Mouse (Mus musculus): Measurements from ENCODE around the gene Nmur1.
"Not testable (repeated sequence)": the region's sequence is repeated elsewhere in the genome, so short reads cannot be mapped to it uniquely, and the experiment has no call there.

Gene Nmur1

DNA sequence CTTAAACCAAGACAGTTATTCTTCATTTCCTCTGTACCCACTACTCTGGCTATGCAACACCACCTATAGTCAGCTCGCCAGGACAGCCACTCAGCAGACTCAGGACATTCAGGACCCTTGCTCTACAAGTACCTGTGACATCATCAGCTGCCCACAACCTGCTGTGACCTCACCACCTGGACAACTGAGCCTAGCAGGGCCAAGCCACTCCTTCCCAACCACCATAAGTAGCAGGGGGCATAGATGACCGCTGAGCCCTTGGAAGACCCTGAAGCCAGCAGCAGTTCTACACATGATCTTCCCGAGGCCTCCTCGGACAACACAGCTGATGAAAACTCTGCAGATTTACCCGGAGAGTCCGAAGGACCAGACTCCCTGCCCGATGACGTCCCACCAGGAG is at the start of gene Nmur1, which contains the start of gene Tex44:
Nmur1 (minus strand) TSS at position 101 of the 400 bp plus-strand sequence.
Tex44 (plus strand) TSS at position 202 of the 400 bp plus-strand sequence.
- no peak for DNase-seq (ENCODE audit: low read depth, low spot score)

DNA sequence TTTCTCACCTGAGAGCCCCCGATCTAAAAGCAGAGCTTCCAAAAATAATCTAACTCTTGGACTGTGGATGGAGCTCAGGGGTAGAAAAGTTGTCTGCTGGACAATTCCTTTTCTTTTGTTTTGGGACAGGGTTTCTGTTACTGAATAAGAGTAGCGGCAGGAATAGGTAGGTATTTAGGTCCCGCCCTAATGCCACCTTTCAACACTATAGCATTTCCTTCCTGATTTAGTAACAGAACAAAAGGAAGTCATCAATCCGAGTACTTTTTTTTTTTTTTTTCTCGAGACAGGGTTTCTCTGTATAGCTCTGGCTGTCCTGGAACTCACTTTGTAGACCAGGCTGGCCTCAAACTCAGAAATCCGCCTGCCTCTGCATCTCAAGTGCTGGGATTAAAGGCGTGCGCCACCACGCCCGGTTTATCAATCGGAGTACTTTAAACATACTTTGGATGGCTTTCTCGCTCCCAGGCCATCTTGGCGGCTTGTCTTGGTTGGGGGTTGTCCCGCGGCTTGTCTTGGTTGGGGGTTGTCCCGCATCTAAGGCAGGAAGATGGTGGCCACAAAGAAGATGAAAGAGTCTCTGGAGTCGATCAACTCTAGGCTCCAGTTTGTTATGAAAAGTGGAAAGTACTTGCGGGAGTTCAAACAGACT is 47.2 kb upstream of the Nmur1 start:
- no peak for DNase-seq (ENCODE audit: low read depth, low spot score)

DNA sequence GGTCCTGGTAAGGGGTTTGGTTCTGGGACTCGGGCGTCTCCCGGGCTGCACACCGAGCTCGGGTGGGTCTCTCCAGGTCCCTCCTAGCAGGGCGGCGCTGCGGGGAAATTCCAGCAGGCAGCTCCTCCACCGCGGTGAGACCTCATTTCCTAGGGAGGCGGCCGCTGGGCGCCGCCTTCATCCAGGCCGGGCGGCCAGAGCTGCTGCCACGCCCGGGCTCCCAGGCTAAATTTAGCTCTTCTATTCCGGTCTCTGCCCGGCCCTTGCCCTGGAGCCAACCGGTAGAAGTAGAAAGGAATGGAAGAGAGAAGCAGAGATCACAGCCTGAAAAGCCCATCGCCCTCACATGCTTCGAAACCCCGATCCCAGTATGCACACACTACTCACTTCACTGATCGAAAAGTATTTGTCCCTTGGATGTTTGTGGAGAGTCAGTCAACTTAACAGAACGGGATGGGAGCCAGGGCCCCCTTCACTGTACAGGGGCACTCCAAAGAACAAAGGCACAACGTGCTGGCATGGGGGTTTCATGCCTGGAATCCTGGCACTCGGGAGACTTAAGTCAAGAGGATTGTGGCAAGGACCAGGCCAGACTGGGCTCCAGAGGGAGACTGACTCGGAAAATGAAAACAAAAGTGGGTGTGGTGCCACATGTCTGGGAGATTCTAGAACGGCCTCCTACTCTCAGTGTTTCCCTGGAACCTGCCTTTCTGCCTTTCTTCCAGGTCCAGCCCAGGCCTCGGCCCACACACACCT is 46.3 kb upstream of the Nmur1 start:
- DNase-seq (ENCODE audit: low read depth, low spot score): no peak

DNA sequence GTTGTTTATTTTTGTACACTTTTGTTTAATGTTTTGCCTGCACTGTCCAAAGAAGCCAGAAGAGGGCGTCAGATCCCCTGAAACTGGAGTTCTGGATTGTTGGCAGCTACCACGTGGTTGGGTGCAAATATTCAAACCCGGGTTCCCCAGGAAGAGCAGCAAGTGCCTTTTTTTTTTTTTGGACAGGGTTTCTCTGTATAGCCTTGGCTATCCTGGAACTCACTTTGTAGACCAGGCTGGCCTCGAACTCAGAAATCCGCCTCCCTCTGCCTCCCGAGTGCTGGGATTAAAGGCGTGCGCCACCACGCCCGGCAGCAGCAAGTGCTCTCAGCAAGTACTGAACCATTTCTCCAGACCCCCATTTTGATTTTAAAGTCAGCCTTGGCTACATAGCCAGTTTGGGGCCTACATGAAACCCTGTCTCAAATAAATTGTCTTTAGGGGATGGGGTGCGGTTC is 45.5 kb upstream of the Nmur1 start:
- DNase-seq (ENCODE audit: low read depth, low spot score): not testable (repeated sequence)

DNA sequence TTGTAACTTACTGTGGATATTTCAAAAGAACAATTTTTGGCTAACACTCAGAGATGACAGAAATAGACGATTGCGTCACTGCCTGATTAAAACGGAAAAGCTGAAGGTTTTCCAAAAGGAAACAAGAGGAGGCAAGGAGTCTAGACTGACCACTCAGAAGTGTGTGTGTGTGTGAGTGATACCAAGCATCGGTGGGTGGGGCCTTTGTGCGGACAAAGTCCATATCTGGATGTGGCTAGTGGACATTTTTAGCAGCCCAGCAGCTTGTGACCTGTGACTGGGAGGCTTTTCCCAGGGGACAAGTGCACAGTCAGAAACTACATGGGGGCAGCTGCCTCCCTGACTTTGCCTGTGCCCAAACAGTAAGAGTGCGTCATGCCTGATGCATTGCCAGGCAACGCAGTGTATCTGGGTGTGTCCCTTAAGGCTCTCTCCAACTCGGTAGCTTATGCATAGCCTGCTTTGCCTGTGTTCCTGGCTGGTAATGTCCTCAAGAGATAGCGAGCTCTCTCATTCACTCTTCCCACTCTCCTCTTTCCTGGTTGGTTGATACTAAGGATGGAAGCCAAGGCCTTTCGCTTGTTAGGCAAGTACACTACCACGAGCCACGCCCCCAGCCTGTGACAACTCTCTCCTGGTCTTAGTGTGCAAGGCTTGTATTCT is 44.6 kb upstream of the Nmur1 start:
- DNase-seq (ENCODE audit: low read depth, low spot score): no peak

DNA sequence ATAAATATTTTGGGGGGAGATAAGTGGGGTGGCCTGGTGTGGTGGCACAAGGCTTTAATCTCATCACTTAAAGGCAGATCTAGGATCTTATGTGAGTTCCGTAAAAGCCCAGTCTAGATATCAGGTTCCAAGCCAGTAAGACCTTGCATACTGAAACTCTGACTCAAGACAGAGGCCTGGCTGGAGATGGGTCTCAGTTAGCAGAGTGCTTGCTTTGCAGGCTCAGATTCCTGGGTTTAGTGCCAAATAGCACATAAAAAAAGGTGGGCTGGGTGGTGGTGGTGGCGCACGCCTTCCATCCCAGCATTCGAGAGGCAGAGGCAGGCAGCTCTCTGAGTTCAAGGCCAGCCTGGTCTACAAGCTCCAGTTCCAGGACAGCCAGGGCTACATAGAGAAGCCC is 43.8 kb upstream of the Nmur1 start:
- no peak for DNase-seq (ENCODE audit: low read depth, low spot score)

DNA sequence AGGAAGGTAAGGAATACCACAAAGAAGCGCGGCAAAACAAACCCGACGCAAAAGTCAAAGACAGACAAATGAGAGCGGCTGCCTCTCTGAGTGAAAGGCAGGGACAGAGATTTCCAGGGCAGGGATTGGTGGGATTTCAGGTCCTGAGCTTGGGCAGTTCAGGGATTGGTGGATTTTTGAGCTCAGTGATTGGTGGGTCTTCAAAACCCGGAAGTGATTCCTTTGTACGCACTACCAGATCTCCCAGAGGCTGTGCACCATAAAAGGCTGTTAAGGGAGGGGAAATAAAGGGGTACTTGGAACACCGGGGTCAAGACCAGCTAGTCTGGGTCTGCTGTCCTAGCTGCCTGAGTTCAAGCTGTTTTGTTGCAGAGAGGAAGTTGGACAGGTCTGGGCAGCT is 41.4 kb upstream of the Nmur1 start:
- DNase-seq (ENCODE audit: low read depth, low spot score): no peak

DNA sequence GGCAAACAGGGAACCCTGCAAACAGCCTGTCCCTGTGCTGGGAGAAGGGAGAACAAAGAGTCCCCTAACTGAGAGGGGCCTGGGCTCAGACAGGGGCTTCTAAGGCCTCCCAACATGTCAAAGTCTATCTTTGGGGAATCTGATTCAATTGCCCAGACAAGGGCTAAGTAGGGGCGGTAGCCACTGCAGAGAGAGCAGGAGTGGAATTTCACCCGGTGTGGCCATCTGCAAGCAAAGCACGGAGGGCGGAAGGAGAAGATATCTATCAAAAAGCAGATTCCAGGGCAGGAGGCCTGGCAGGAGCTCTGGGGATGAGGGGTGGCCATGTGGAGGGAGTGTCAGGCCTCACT is 38.8 kb upstream of the Nmur1 start:
- no peak for DNase-seq (ENCODE audit: low read depth, low spot score)

DNA sequence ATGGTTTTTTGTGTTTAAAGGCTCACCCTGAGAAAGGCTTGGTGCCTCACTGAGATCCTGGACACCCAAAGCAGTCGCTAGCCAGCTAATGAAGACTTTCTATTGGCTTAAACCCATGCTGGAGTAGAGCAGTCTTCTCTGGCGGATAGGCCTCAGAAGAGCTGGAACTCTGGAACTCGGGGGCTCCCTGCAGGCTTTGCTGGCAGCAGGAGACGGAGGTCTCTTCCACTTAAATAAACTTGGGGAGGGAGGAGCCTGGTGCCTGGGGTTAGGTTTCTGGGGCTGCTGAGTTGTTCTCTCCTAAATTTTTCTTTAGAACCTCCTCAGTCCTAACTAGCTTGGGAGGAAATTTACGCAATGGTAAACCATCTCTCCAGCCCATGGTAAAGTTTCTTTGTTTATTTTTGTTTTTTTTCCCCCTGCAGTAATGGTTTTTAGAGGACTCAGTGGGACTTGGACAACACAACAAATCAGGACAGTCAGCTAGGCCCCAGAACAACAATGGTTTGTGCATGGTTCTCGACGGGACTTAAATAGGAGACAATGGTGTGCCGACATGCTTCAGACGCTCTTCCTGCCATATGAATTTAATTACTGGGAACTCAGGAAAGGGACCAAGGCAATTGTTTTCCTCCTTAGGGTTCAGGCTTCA is 38.3 kb upstream of the Nmur1 start:
- no peak for DNase-seq (ENCODE audit: low read depth, low spot score)

DNA sequence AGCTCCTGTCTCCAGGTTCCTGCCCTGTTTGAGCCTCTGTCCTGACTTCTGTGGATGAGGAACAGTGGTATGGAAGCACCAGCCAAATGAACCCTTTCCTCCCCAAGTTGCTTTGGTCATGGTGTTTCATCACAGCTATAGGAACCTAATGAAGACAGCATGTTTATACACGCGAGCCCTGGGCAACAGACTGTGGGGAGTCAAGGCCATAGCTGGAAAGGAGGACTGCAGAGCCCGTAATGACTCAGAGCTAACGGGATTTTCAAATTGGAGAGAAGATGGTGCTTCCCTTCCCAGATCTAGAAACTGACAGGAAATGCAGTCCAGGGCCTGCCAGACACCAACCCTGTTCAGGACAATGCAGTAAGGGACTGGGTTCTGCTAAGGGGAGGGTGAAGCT is 33.3 kb upstream of the Nmur1 start:
- DNase-seq (ENCODE audit: low read depth, low spot score): no peak

DNA sequence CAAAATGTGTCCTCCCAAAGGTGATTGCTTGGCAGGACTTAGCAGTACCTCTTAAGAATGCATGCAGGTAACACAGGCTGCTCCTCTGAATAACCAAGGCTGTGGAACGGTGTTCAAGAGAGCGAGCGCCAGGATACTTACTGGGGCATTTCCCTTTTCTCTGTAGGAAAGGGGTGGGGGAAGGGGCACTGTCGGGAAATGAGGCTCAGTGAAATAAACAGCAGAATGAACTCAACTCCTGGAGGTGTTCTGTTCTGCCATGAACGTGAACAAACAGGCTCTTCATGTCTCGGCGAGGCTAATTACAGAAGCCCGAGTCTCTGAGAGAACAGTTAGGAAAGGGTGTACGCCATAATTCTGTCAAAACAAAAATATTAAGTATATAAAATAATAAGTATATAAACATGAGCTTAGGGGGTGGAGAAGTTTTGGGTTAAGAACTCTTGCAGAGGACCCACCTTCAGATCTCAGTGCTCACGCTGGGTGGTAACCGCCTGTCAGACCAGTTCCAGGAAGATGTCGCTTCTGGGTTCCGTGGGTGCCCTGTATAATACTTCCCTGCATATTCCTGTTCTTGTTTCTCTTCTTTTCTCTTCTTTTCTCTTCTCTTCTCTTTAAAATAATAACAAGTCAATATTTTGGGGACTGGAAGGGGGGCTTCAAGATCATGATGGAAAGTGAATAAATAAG is 31.0 kb upstream of the Nmur1 start:
- DNase-seq (ENCODE audit: low read depth, low spot score): no peak

DNA sequence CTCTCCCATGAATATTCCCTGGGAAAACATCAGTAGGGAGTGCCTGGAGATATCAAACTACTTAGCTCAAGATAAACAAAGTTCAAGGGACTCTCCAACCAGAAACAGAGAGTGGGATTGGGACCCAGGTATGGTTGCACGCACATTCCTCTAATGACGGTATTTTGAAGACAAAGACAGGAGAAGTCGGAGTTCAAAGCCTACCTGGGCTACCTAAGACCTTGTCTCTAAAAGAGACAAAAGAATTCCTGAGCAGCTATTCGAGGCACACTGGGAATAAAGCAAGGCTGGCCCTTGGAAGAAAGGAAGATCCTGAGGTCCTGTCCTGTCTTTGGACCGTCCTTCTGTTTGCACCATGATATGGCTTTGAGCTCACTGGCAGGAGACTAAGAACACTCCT is 26.7 kb upstream of the Nmur1 start:
- DNase-seq (ENCODE audit: low read depth, low spot score): no peak

DNA sequence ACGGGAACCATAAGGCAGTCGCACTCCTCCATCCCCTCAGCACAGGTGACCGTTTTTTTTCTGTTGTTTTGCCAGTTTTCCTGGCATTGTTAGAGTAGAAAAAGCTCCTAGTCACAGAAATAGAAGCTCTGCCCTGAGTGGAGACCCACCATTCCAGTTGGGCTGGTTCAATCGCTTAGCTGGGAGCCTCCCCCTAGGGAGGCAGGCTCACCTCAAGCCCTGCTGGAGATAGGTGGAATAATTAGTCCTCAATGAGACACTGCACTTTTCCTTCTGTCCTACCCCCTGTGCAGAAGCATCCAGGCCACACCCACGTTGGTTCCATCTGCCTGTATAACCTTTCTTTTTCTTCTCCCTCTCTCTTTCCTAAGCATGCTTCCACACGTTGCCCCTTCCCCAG is 23.9 kb upstream of the Nmur1 start:
- DNase-seq (ENCODE audit: low read depth, low spot score): no peak

DNA sequence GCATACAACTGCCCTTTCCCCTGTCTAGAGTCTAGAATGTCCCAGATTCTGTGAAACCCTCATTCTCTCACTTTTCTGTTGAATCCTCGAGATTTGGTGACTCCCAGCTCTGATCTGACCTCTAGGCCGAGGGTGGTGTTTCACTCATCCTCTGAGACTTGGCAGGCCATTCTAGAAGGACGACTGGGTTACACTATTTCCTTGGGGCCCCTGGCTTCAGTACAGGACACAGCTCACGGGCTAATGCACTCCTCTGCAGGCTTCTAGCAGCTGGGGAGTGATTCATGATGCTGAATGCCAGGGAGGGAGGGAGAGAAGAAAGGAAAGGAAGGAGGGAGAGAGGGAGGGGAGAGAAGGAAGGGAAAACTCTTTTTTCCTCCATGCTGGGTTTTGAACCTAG is 22.2 kb upstream of the Nmur1 start:
- DNase-seq (ENCODE audit: low read depth, low spot score): no peak

DNA sequence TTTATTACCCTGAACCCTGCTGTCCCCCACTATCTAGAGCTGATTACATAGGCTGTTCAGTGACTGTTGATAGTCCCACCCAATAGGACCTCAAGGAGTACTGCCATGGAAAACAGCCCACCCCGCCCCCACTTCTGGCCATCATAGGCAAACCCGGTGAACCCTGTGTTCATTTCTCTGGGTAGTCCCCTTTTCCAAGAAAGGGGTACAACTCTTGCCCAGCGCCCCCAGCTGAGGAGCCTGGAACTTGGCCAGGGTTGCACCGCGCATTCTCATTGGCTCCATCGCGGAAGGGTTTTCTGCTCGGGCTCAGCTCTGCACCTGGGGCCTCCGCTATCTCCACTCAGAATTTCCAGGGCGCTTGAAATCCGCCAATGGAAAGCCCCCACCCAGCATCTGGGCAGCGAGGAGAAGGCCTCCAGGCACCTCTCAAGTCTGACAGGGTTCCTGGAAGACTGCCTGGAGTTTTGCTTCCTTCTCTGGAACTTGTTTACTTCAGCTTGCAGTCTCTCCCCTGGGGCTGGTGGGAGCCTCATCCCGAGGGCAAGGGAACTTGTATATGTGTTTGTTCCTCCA is 21.7 kb upstream of the Nmur1 start:
- no peak for DNase-seq (ENCODE audit: low read depth, low spot score)

DNA sequence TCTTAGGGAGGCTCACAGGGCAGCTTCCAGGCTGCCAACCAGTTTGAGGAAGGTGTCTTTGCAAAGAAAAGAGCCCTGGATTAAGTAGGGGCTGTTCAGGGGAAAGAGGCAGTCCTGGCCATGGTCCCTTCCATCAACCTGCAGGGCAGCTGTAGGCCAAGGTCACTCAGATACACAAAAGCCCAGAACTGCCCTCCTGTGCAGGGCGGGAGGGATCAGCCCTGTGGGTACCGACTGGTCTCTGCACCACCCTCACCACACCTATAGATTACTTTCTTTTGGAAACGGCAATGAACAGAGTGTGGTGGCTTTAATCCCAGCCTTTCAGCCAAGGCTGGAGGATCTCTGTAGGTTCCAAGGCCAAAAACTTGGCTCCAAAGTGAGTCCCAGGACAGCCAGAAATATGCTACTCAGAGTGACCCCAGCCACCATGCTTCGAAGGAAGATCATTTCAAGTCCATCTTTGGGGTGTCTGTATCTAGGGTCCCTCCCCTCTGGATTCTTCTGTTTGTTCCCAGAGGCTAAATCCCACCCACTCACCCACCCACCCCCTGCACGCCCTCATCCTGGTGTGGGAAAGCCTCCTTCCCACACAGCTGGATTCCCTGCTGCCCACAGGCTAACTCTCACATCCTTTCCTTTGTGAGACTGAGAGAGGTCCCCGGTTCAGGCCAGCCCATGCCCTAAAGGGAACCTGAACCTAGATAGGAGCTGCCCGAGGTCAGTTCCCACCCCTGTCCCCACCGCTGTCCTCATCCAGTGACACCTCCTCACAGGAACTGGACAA is 17.6 kb upstream of the Nmur1 start:
- no peak for DNase-seq (ENCODE audit: low read depth, low spot score)

DNA sequence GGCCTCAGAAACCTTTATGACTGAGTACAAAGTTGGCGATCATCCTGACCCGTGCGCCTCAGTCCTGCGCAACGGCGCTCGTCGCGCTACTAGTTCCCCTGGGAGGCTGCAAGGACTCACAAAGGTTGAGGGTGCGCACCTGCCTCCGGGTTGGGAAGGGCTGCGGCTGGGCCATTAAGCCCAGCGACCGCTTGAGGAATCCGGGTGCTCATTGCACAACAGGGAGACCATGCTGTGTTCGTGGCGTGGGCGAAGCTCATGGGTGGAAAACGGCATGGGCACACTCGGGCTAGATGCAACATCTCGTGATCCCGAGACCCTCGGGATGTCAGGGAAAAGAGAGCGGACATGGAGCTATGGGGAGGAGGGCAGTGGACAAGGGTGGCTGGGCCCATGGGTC is 16.8 kb upstream of the Nmur1 start:
- no peak for DNase-seq (ENCODE audit: low read depth, low spot score)

DNA sequence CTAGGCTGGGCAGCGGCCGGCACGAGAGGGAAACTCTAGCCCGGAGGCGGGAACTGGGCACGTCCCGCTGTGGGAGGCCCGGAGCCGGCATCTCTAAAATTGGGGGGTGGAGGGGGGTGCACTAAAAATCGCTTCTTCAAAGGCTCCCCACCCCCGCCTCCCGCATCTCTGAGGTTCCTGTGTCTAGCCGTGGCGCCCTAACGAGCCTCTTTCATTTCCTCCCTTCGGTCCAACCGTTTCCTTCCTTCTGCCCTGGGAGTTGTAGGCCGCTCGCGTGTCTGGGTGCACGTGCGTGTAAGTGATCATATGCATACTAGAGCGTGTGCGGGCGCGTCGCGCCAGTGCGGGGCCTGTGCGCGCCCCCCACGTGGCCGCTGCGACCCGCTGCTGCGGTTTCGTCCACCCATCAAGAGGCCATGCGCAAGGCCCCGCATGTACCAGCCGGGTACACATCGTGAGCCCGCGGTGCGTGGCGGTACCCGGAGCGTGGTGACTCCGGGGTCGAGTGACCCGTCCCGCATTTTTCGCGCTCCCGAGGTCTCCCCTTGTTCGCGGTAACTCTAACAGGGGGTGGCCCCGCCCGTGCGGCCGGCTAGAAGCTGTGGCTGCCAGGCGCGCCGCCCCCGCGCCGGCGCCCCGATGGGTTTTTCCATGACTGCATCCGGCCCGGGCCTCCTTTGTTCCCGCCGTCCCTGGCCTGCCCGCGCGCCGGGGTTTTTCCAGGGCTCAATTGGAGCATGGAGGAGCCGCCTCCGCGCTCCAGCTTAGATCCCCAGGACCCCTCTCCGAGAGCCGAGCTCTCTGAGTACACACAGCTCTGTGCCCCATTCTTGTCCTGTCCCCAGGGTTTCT is 16.2 kb upstream of the Nmur1 start:
- DNase-seq (ENCODE audit: low read depth, low spot score): peak; percentile 73

DNA sequence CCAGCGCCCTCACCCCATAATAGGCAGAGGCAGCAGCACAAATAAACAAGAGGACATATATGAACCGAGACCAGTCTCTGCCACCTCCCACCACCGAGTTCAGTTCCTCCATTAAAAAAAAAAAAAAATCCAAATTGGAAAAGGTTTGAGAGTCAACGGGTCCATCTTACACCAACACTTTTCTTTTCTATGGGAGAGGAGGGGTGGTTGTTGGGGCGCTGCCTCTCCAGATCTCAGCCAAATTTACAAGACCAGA is 15.6 kb upstream of the Nmur1 start:
- DNase-seq (ENCODE audit: low read depth, low spot score): no peak

Measured in embryo, embryonic 11.5 days (tissue).